Mouse (Mus musculus): ENCODE measurements around the gene Lmln. TPM values are rescaled to one million over a fixed set of nuclear protein-coding genes. Genes with fewer than 3 reads are reported as not detected.
"Not testable (repeated sequence)": the region's sequence is repeated elsewhere in the genome, so short reads cannot be mapped to it uniquely, and the experiment has no call there.

Gene Lmln
- polyA plus RNA-seq, 1 experiment from 2014 or later = 3.3 TPM

GRCm38 (mm10) chr16:33053141-33053540 lies 9.2 kb upstream of the Lmln start:
- H3K9me3 ChIP-seq (ENCODE audit: control insufficient read depth, low read length) = no peaks in the 10 kb centered on the region
- H3K36me3 ChIP-seq (ENCODE audit: control insufficient read depth, insufficient read depth, low read length) = peaks cover 5% of the 10 kb centered on the region
- DNase-seq (ENCODE audit: low spot score) = no peak
- peaks cover 3% of the 10 kb centered on the region; the same call in 1 of the 2 replicates for H3K4me1 ChIP-seq (replicated peaks; ENCODE audit: control insufficient read depth, insufficient read depth, low read length)
- no peak overlapping the region for H3K4me2 ChIP-seq (ENCODE audit: low read length)
- no peaks in the 10 kb centered on the region for H3K27me3 ChIP-seq (replicated peaks; ENCODE audit: control insufficient read depth, insufficient read depth, low read length)
- H3K27ac ChIP-seq (ENCODE audit: low read depth) = no peak overlapping the region
- no peak overlapping the region for H3K9ac ChIP-seq (ENCODE audit: low read length)
- no peak overlapping the region for H3K4me3 ChIP-seq (ENCODE audit: low read depth, low read length)
- no peak for ATAC-seq (replicated peaks; ENCODE audit: low FRiP score, low TSS enrichment, low read depth)
- 62% methylated on average over 5 of the region's 5 CpGs for WGBS

- not testable (repeated sequence) for ATAC-seq (replicated peaks; ENCODE audit: low FRiP score, low TSS enrichment, low read depth); H3K27ac ChIP-seq (ENCODE audit: low read depth); H3K27me3 ChIP-seq (replicated peaks; ENCODE audit: control insufficient read depth, insufficient read depth, low read length); DNase-seq (ENCODE audit: low spot score); H3K9me3 ChIP-seq (ENCODE audit: control insufficient read depth, low read length); H3K4me2 ChIP-seq (ENCODE audit: low read length); H3K4me3 ChIP-seq (ENCODE audit: low read depth, low read length); H3K9ac ChIP-seq (ENCODE audit: low read length)
- Histone ChIP-seq H3K4me1 (replicated peaks; ENCODE audit: control insufficient read depth, insufficient read depth, low read length) (peaks cover 12% of the 10 kb centered on the region; the same call in 1 of the 2 replicates), H3K36me3 (ENCODE audit: control insufficient read depth, insufficient read depth, low read length) (peaks cover 22% of the 10 kb centered on the region)
- 73% methylated on average over 2 of the region's 2 CpGs for WGBS
Measured at GRCm38 (mm10) chr16:33054927-33055326, 7.4 kb upstream of the Lmln start.

DNA sequence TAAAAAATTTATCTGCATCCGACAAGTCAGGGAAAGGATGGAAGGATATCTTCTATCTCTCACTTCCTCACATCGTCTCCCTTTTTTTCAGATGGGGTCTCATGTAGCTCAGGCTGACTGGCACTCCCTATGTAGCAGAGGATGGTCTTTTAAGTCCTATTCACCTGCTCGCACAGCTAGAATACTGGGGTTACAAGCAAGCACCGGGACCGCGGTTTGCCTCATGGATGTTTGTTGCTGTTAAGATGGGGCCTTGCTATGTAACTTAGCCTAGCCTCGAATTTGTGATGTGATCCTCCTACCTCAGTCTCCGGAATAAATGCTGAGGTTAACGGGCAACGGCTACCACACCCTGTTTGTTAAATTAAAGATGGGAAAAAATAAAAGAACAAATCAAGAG lies 6.7 kb upstream of the Lmln start:
- Histone ChIP-seq H3K27me3 (replicated peaks; ENCODE audit: control insufficient read depth, insufficient read depth, low read length) (no peaks in the 10 kb centered on the region), H3K27ac (ENCODE audit: low read depth) (0 out of 2 replicates have a peak overlapping the region, but pooled peaks have one; percentile 87), H3K4me1 (replicated peaks; ENCODE audit: control insufficient read depth, insufficient read depth, low read length) (peaks cover 12% of the 10 kb centered on the region; the same call in 1 of the 2 replicates), H3K4me2 (ENCODE audit: low read length) (peak overlapping the region; percentile 41), H3K4me3 (ENCODE audit: low read depth, low read length) (peak overlapping the region; percentile 95), H3K9me3 (ENCODE audit: control insufficient read depth, low read length) (no peaks in the 10 kb centered on the region), H3K36me3 (ENCODE audit: control insufficient read depth, insufficient read depth, low read length) (peaks cover 30% of the 10 kb centered on the region), H3K9ac (ENCODE audit: low read length) (peak overlapping the region; percentile 96)
- ATAC-seq (replicated peaks; ENCODE audit: low FRiP score, low TSS enrichment, low read depth) (0 out of 2 replicates have a peak, but pooled peaks have one; percentile 1), DNase-seq (ENCODE audit: low spot score) (peak; percentile 63)
- 18% methylated on average over 10 of the region's 10 CpGs for WGBS

- Histone ChIP-seq H3K27me3 (replicated peaks; ENCODE audit: control insufficient read depth, insufficient read depth, low read length) (no peaks in the 10 kb centered on the region), H3K9me3 (ENCODE audit: control insufficient read depth, low read length) (no peaks in the 10 kb centered on the region), H3K9ac (ENCODE audit: low read length) (peak within 1 kb of the TSS; percentile 96), H3K27ac (ENCODE audit: low read depth) (peak within 1 kb of the TSS; percentile 87), H3K4me1 (replicated peaks; ENCODE audit: control insufficient read depth, insufficient read depth, low read length) (peaks cover 12% of the 10 kb centered on the region; the same call in 1 of the 2 replicates), H3K4me3 (ENCODE audit: low read depth, low read length) (peak within 1 kb of the TSS; percentile 95), H3K36me3 (ENCODE audit: control insufficient read depth, insufficient read depth, low read length) (peaks cover 33% of the 10 kb centered on the region), H3K4me2 (ENCODE audit: low read length) (peak within 1 kb of the TSS; percentile 79)
- peak; percentile 97 for DNase-seq (ENCODE audit: low spot score)
- under 1% methylated on average over 47 of the region's 47 CpGs for WGBS
- peak; percentile 90 for ATAC-seq (replicated peaks; ENCODE audit: low FRiP score, low TSS enrichment, low read depth)
Measured at GRCm38 (mm10) chr16:33056095-33056785, 6.1 kb upstream of the Lmln start, which contains the start of the genes Iqcg and Rpl35a. TSS of gene Iqcg (minus strand) at chr16:33056218. TSS of gene Rpl35a (plus strand) at chr16:33056453.

DNA sequence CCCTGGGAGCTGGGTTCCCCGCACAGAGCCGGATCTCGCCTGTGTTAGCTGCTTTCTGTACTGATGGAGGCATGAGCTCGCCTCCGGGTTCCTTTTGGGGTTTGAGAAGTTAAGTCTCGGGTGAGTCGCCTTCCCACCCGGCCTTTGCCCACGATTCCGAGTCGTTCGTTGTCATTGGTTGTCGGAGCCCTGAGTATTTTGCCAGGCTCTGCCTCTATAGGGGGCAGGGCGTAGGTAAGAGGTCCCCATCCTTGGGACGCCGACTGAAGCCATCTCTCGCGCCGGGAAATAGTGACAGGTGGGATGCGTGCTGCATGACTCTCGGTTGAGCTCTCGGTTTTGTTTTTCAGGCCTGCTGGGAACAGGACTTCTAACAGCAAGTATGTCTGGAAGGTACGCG lies 5.5 kb upstream of the Lmln start:
- no peak for ATAC-seq (replicated peaks; ENCODE audit: low FRiP score, low TSS enrichment, low read depth)
- WGBS = under 1% methylated on average over 24 of the region's 24 CpGs
- DNase-seq (ENCODE audit: low spot score) = no peak

DNA sequence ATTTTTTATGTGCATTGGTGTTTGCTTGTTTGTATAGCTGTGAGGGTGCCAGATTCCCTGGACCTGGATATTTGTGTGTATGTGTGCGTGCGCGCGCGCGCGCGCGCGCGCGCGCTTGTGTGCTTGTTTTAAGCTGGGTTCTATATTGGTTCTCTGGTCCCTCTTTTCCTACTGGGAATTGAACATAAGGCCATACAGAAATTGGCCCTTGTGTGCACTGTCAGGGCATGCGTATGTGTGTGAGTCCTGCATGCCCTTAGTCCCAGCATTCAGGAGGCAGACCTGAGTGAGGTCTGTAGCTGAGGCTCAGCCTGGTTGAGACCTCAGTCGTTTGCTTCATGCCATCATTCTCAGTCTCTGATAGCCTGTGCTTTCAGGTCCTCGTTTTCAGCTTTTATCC lies 4.3 kb upstream of the Lmln start:
- Histone ChIP-seq H3K27me3 (replicated peaks; ENCODE audit: control insufficient read depth, insufficient read depth, low read length) (no peaks in the 10 kb centered on the region), H3K27ac (ENCODE audit: low read depth) (no peak overlapping the region), H3K4me2 (ENCODE audit: low read length) (peak overlapping the region; percentile 79), H3K4me1 (replicated peaks; ENCODE audit: control insufficient read depth, insufficient read depth, low read length) (peaks cover 12% of the 10 kb centered on the region; the same call in 1 of the 2 replicates), H3K36me3 (ENCODE audit: control insufficient read depth, insufficient read depth, low read length) (peaks cover 33% of the 10 kb centered on the region), H3K9me3 (ENCODE audit: control insufficient read depth, low read length) (no peaks in the 10 kb centered on the region), H3K9ac (ENCODE audit: low read length) (peak overlapping the region; percentile 96; the same call in 1 of the 2 replicates), H3K4me3 (ENCODE audit: low read depth, low read length) (peak overlapping the region; percentile 95)
- no peak for DNase-seq (ENCODE audit: low spot score)
- 89% methylated on average over 16 of the region's 16 CpGs for WGBS
- ATAC-seq (replicated peaks; ENCODE audit: low FRiP score, low TSS enrichment, low read depth) = no peak

More for the DNA sequence above, 5.5 kb upstream of the Lmln start:
- peak overlapping the region; percentile 96 for H3K9ac ChIP-seq (ENCODE audit: low read length)
- peak overlapping the region; percentile 79 for H3K4me2 ChIP-seq (ENCODE audit: low read length)
- peaks cover 12% of the 10 kb centered on the region; the same call in 1 of the 2 replicates for H3K4me1 ChIP-seq (replicated peaks; ENCODE audit: control insufficient read depth, insufficient read depth, low read length)
- H3K4me3 ChIP-seq (ENCODE audit: low read depth, low read length) = peak overlapping the region; percentile 95
- no peaks in the 10 kb centered on the region for H3K9me3 ChIP-seq (ENCODE audit: control insufficient read depth, low read length)
- H3K27ac ChIP-seq (ENCODE audit: low read depth) = peak overlapping the region; percentile 87
- H3K36me3 ChIP-seq (ENCODE audit: control insufficient read depth, insufficient read depth, low read length) = peaks cover 33% of the 10 kb centered on the region
- H3K27me3 ChIP-seq (replicated peaks; ENCODE audit: control insufficient read depth, insufficient read depth, low read length) = no peaks in the 10 kb centered on the region

DNA sequence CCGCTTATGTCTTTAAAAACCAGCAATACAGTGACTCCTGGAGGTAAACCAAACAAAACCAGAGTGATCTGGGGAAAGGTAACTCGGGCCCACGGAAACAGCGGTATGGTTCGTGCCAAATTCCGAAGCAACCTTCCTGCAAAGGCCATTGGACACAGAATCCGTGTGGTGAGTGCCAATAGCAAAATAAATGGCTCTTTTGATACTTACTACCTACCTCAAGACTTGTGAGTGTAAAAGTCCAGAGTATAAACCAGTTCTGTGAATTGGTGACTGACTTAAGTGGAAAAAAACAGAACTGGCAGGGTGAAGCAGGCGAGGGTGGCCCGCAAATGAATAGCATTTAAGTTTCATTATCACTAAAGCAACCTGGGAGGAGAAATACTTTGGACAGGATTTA lies 3.7 kb upstream of the Lmln start:
- H3K9me3 ChIP-seq (ENCODE audit: control insufficient read depth, low read length); ATAC-seq (replicated peaks; ENCODE audit: low FRiP score, low TSS enrichment, low read depth); H3K27ac ChIP-seq (ENCODE audit: low read depth); H3K4me3 ChIP-seq (ENCODE audit: low read depth, low read length); DNase-seq (ENCODE audit: low spot score); H3K27me3 ChIP-seq (replicated peaks; ENCODE audit: control insufficient read depth, insufficient read depth, low read length); H3K9ac ChIP-seq (ENCODE audit: low read length): not testable (repeated sequence)
- 86% methylated on average over 9 of the region's 9 CpGs for WGBS
- H3K36me3 ChIP-seq (ENCODE audit: control insufficient read depth, insufficient read depth, low read length) = peaks cover 33% of the 10 kb centered on the region
- H3K4me1 ChIP-seq (replicated peaks; ENCODE audit: control insufficient read depth, insufficient read depth, low read length) = peaks cover 15% of the 10 kb centered on the region; the same call in 1 of the 2 replicates
- H3K4me2 ChIP-seq (ENCODE audit: low read length) = peak overlapping the region; percentile 79; the same call in 1 of the 2 replicates

- 88% methylated on average over 1 of the region's 1 CpGs for WGBS
- 0 out of 2 replicates have a peak overlapping the region, but pooled peaks have one; percentile 10 for H3K9ac ChIP-seq (ENCODE audit: low read length)
Measured at GRCm38 (mm10) chr16:33059471-33059870, 2.9 kb upstream of the Lmln start.

More at GRCm38 (mm10) chr16:33059471-33059870, 2.9 kb upstream of the Lmln start:
- DNase-seq (ENCODE audit: low spot score) = no peak
- peaks cover 15% of the 10 kb centered on the region; the same call in 1 of the 2 replicates for H3K4me1 ChIP-seq (replicated peaks; ENCODE audit: control insufficient read depth, insufficient read depth, low read length)
- H3K27ac ChIP-seq (ENCODE audit: low read depth) = no peak overlapping the region
- peaks cover 33% of the 10 kb centered on the region for H3K36me3 ChIP-seq (ENCODE audit: control insufficient read depth, insufficient read depth, low read length)
- ATAC-seq (replicated peaks; ENCODE audit: low FRiP score, low TSS enrichment, low read depth) = no peak
- H3K27me3 ChIP-seq (replicated peaks; ENCODE audit: control insufficient read depth, insufficient read depth, low read length) = no peaks in the 10 kb centered on the region
- no peaks in the 10 kb centered on the region for H3K9me3 ChIP-seq (ENCODE audit: control insufficient read depth, low read length)
- H3K4me2 ChIP-seq (ENCODE audit: low read length) = no peak overlapping the region
- H3K4me3 ChIP-seq (ENCODE audit: low read depth, low read length) = no peak overlapping the region

Measured in intestine, embryonic 14.5 days (tissue).